Mouse (Mus musculus): ENCODE data around the gene Sectm1a. TPM values are rescaled to one million over a fixed set of nuclear protein-coding genes. Genes with fewer than 3 reads are reported as not detected.
"Not testable (repeated sequence)": the region's sequence is repeated elsewhere in the genome, so short reads cannot be mapped to it uniquely, and the experiment has no call there.

Gene Sectm1a
- polyA plus RNA-seq, 1 experiment from 2014 or later = 2.5 TPM

DNA sequence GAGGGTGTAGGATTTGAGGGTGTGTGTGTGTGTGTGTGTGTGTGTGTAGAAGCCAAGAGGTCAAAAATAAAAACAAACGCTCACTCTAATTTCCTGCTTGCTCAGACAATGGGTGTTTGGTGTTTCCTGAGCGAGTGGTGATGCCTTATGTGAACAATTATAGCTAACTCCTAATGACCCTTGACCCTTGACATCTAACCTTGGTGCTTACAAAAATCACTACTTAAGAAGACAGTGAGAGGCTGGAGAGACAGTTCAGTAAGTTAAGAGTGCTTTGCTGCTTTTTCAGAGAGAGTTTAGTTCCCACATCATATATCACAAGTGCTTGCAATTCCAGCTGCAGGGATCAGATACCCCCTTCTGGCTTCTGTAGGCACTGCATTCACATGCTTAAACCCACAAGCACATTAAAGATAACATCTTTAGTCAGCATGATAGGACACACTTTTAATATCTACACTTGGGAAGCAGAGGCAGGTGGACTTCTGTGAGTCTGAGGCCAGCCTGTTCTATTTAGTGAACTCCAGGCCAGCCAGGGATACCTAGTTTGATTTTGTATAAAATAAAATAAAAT, 33.1 kb downstream of the Sectm1a start:
- DNase-seq (ENCODE audit: low spot score) = peak; percentile 26

DNA sequence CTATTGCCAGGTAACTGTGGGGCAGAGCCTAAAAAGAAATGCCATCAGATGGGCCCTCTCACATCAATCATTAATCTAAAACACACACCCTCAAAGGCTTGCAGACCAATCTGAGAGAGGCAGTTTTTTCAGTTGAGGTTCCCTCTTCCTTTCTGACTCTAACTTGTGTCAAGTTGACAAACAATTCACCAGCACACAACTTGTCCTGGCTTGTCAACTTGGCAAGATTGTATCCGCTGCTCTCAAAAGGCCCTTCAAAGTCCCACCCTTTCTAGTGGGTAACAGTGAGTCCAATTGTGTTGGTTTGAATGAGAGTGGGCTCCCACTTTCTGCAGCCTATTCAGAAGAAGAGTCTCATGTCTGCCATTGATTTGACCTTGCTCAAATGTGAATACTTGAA, 35.7 kb downstream of the Sectm1a start:
- DNase-seq (ENCODE audit: low spot score) = no peak

GRCm38 (mm10) chr11:121043025-121043424, 38.0 kb downstream of the Sectm1a start:
- not testable (repeated sequence) for DNase-seq (ENCODE audit: low spot score)

- DNase-seq (ENCODE audit: low spot score) = no peak
These were observed 38.5 kb downstream of the Sectm1a start for GRCm38 (mm10) chr11:121042480-121042879.

DNA sequence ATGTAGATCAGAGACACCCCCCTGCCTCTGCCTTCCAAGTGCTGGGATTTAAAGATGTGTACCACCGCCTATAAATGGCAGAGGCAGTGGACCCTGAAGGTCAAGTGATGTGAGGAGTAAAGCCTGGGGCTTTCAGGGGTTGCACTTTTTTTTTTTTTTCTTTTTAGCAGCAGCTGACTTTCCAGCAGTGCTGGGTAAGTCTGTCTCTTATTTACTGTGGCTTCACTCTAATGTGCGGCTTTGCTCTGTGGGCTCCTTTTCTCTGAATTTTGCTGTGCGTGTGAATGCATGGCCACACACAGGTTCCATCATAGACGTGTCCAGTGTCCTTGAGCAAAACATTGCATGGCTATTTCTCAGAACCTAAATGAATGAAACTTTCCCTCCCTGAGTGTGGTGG, 39.4 kb downstream of the Sectm1a start:
- no peak for DNase-seq (ENCODE audit: low spot score)

GRCm38 (mm10) chr11:121041212-121041611, 39.8 kb downstream of the Sectm1a start:
- DNase-seq (ENCODE audit: low spot score) = peak; percentile 77

DNA sequence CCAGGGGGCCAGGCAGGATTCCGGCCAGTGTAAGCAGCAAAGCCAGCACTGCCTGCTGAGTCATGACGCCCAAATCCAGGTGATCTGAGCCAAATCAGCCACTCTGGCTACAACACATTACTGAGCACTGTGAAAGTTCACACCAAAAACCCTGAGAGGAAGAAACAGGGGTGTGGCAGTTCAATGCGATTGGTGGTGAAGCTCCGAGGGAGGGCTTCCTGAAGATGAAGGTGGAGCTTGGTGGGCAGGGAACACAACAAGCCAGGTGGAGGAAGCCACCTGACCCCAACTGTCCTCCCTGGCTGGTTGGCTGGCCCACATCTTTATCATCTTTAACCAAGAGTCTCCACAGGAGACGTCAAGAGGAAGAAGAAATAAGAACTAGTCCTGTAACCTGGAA, 41.7 kb downstream of the Sectm1a start, which contains the start of gene Cd7:
TSS of gene Cd7 (minus strand) at position 117 of the 400 bp plus-strand sequence.
- peak; percentile 58 for DNase-seq (ENCODE audit: low spot score)

GRCm38 (mm10) chr11:121038366-121039240, 42.4 kb downstream of the Sectm1a start:
- peak; percentile 58 for DNase-seq (ENCODE audit: low spot score)

DNA sequence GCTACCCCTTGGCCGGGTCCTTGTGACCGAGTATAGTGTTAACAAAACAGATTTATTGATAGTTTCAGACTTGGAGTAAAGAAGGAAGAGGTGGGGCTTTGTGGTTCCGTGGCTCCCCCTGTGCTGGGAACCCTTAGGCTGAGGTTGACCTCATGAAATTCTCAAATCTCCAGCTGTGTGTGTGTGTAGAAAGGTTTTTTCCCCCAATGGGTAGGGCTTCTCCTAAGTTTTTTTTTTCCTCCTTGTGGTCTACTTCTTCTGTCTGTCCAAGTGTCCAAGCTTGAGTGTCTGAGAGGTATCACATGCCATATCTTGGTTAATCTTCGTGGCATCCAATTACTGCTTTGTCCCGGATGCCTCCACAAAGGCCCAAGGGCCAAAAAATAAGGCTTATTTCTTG, 47.9 kb downstream of the Sectm1a start:
- DNase-seq (ENCODE audit: low spot score) = no peak

DNA sequence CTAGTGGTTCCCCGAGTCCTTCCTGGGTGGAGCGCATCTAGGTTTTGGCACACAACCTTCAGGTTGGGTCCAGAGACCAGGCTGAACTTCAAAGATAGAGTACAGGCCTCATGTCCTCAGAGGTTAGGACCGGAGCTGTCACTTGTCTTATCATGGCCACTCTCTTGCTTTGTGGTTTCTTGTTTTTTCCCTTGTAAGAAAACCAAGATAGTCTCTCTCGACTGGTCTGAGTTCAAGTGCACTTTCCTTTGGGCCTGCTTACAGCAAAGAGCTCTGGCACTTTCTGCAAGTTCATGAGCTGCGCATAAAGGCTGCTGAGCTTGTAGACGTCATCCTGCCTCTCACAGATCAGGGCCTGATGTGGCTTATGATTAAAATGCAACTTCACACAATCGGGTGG, 53.8 kb downstream of the Sectm1a start:
- no peak for DNase-seq (ENCODE audit: low spot score)

- no peak for DNase-seq (ENCODE audit: low spot score)
These were observed 56.9 kb downstream of the Sectm1a start for GRCm38 (mm10) chr11:121024163-121024562.

GRCm38 (mm10) chr11:121019501-121019900, 61.5 kb downstream of the Sectm1a start:
- DNase-seq (ENCODE audit: low spot score) = no peak

DNA sequence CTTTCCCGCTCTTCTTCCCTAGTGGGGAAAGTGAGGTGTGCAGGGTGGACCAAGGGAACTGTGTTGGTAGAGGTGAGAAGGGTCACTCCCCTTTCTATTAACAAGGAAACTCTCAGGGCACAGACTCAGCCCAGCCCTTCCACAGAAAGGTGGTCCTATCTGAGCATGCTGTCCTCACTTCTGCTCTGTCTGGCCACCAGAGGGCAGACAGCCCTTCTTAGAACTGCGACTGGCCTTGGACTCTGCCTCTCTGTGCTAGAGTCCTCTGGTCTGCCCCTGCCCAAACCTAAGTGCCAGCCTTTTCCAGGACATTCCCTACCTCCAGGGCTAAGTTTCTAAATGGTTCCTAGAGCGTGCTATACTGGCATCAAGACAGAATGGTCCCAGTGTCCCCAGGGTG, 63.3 kb downstream of the Sectm1a start:
- peak; percentile 64 for DNase-seq (ENCODE audit: low spot score)

Other genes starting within 250 kb of the Sectm1a start
- gene Ccdc57, start 148.3 kb downstream of the Sectm1a start, polyA plus RNA-seq (2015; fragmentation: Nextera tagmentation; extraction: Ambion mirVana) = 1.9 and 2.2 TPM in 2 replicates
- 5.2 and 5.5 TPM in 2 replicates for gene Slc16a3, start 132.7 kb downstream of the Sectm1a start, polyA plus RNA-seq (2015; fragmentation: Nextera tagmentation; extraction: Ambion mirVana)
- 77.6 and 85.8 TPM in 2 replicates for gene Csnk1d, start 89.9 kb downstream of the Sectm1a start, polyA plus RNA-seq (2015; fragmentation: Nextera tagmentation; extraction: Ambion mirVana)
- gene Cd7, start 41.8 kb downstream of the Sectm1a start, polyA plus RNA-seq (2015; fragmentation: Nextera tagmentation; extraction: Ambion mirVana) = 17.9 and 25.7 TPM in 2 replicates
- gene Sectm1b, start 17.7 kb downstream of the Sectm1a start, polyA plus RNA-seq (2015; fragmentation: Nextera tagmentation; extraction: Ambion mirVana) = 0.27 and 0.53 TPM in 2 replicates
- gene Tex19.2, start 37.5 kb upstream of the Sectm1a start, polyA plus RNA-seq (2015; fragmentation: Nextera tagmentation; extraction: Ambion mirVana) = 0.10 and 0.13 TPM in 2 replicates
- gene Tex19.1, start 64.9 kb upstream of the Sectm1a start, polyA plus RNA-seq (2015; fragmentation: Nextera tagmentation; extraction: Ambion mirVana) = not detected in 2 replicates
- 0.37 and 0.61 TPM in 2 replicates for gene Uts2r, start 79.1 kb upstream of the Sectm1a start, polyA plus RNA-seq (2015; fragmentation: Nextera tagmentation; extraction: Ambion mirVana)
- 3.0 and 3.3 TPM in 2 replicates for gene Hexdc, start 123.2 kb upstream of the Sectm1a start, polyA plus RNA-seq (2015; fragmentation: Nextera tagmentation; extraction: Ambion mirVana)
- 15.7 TPM in 2 replicates for gene Ogfod3, start 123.5 kb upstream of the Sectm1a start, polyA plus RNA-seq (2015; fragmentation: Nextera tagmentation; extraction: Ambion mirVana)
- gene Cybc1, start 148.1 kb upstream of the Sectm1a start, polyA plus RNA-seq (2015; fragmentation: Nextera tagmentation; extraction: Ambion mirVana) = 66.9 and 68.0 TPM in 2 replicates
- 28.5 and 41.6 TPM in 2 replicates for gene Narf, start 156.0 kb upstream of the Sectm1a start, polyA plus RNA-seq (2015; fragmentation: Nextera tagmentation; extraction: Ambion mirVana)
- gene Foxk2, start 178.8 kb upstream of the Sectm1a start, polyA plus RNA-seq (2015; fragmentation: Nextera tagmentation; extraction: Ambion mirVana) = 5.2 and 7.0 TPM in 2 replicates

Data from thymus, postnatal 0 days (tissue).